Comparison of ENCODE assay signal across 8 mouse cellular contexts in genomic region chr7:3704475-3704874, GRCm38 (mm10). TPM values are rescaled to one million over a fixed set of nuclear protein-coding genes. Genes with fewer than 3 reads are reported as not detected.
DNase-seq lines count a peak whose midpoint lies in the region; ATAC-seq and TF ChIP-seq lines count a peak whose summit lies in the region.

No protein-coding gene starts in this region.

- H3K36me3 ChIP-seq in lung, embryonic 16.5 days (ENCODE audit: control insufficient read depth, insufficient read depth, low read length): peaks cover 33% of the 10 kb centered on the region
- peaks cover 51% of the 10 kb centered on the region for H3K36me3 ChIP-seq in limb, embryonic 13.5 days
- H3K36me3 ChIP-seq in neural tube, embryonic 14.5 days (ENCODE audit: control insufficient read depth, insufficient read depth, low read length): peaks cover 29% of the 10 kb centered on the region

- H3K4me3 ChIP-seq in lung, embryonic 16.5 days (ENCODE audit: low read length): peak overlapping the region; percentile 66
- peak overlapping the region; percentile 83 for H3K4me3 ChIP-seq in embryonic fibroblast, embryonic 13.5 days (ENCODE audit: insufficient read depth, low read length)
- H3K4me3 ChIP-seq in limb, embryonic 13.5 days: peak overlapping the region; percentile 86
- peak overlapping the region; percentile 69 for H3K4me3 ChIP-seq in neural tube, embryonic 14.5 days (ENCODE audit: low read depth, low read length)

- no peak; the same call in none of the 2 replicates for TF ChIP-seq POLR2A in embryonic fibroblast, embryonic 13.5 days (IDR thresholded peaks at IDR 0.05; ENCODE audit: low read depth, low read length)

- TF ChIP-seq CTCF in embryonic fibroblast, embryonic 13.5 days (IDR thresholded peaks at IDR 0.05; ENCODE audit: borderline replicate concordance, insufficient read depth, low read length): no peak

- peak overlapping the region; percentile 92 for H3K4me2 ChIP-seq in lung, embryonic 16.5 days (ENCODE audit: low read depth, low read length)
- peak overlapping the region; percentile 96 for H3K4me2 ChIP-seq in limb, embryonic 13.5 days (replicated peaks)
- H3K4me2 ChIP-seq in neural tube, embryonic 14.5 days (ENCODE audit: low read depth, low read length): peak overlapping the region; percentile 96

- H3K9me3 ChIP-seq in lung, embryonic 16.5 days (ENCODE audit: control insufficient read depth, low read length): no peaks in the 10 kb centered on the region
- H3K9me3 ChIP-seq in limb, embryonic 13.5 days: no peaks in the 10 kb centered on the region
- H3K9me3 ChIP-seq in neural tube, embryonic 14.5 days (ENCODE audit: control insufficient read depth, low read length): no peaks in the 10 kb centered on the region

- no peaks in the 10 kb centered on the region for H3K27me3 ChIP-seq in lung, embryonic 16.5 days (ENCODE audit: control insufficient read depth, insufficient read depth, low read depth, low read length)
- no peaks in the 10 kb centered on the region for H3K27me3 ChIP-seq in limb, embryonic 13.5 days
- H3K27me3 ChIP-seq in neural tube, embryonic 14.5 days (ENCODE audit: control insufficient read depth, insufficient read depth, low read length): no peaks in the 10 kb centered on the region

- WGBS in lung, embryonic 16.5 days: under 1% methylated on average over 20 of the region's 20 CpGs
- under 1% methylated on average over 20 of the region's 20 CpGs for WGBS in limb, embryonic 13.5 days
- WGBS in neural tube, embryonic 14.5 days: 1% methylated on average over 20 of the region's 20 CpGs

- DNase-seq in lung, postnatal 10 days: no peak
- no peak for DNase-seq in urinary bladder, postnatal 25 days (ENCODE audit: low spot score)
- no peak for DNase-seq in spleen, postnatal 4 days (ENCODE audit: low spot score in 2 of 2)
- no peak for DNase-seq in spleen, postnatal 14 days (ENCODE audit: low spot score in 2 of 2)

- peak; percentile 35 for ATAC-seq in lung, embryonic 16.5 days (ENCODE audit: low read depth)
- ATAC-seq in limb, embryonic 13.5 days (ENCODE audit: low FRiP score, low read depth): peak; percentile 35
- ATAC-seq in neural tube, embryonic 14.5 days (ENCODE audit: low read depth): peak; percentile 65

- peak overlapping the region; percentile 94 for H3K27ac ChIP-seq in lung, embryonic 16.5 days (ENCODE audit: low read length)
- H3K27ac ChIP-seq in embryonic fibroblast, embryonic 13.5 days (ENCODE audit: insufficient read depth, low read length): peak overlapping the region; percentile 89
- H3K27ac ChIP-seq in limb, embryonic 13.5 days: peak overlapping the region; percentile 94
- H3K27ac ChIP-seq in neural tube, embryonic 14.5 days (ENCODE audit: low read depth, low read length): peak overlapping the region; percentile 93

- peaks cover 17% of the 10 kb centered on the region for H3K4me1 ChIP-seq in lung, embryonic 16.5 days (replicated peaks; ENCODE audit: control insufficient read depth, insufficient read depth, low read length)
- peaks cover 5% of the 10 kb centered on the region for H3K4me1 ChIP-seq in embryonic fibroblast, embryonic 13.5 days (ENCODE audit: control insufficient read depth, insufficient read depth, low read length)
- H3K4me1 ChIP-seq in limb, embryonic 13.5 days: peaks cover 14% of the 10 kb centered on the region
- H3K4me1 ChIP-seq in neural tube, embryonic 14.5 days (ENCODE audit: control insufficient read depth, insufficient read depth, low read length): peaks cover 20% of the 10 kb centered on the region

- H3K9ac ChIP-seq in lung, embryonic 16.5 days (ENCODE audit: low read length): peak overlapping the region; percentile 72
- peak overlapping the region; percentile 93 for H3K9ac ChIP-seq in limb, embryonic 13.5 days
- peak overlapping the region; percentile 75 for H3K9ac ChIP-seq in neural tube, embryonic 14.5 days (replicated peaks; ENCODE audit: low read depth, low read length)

RNA-seq across cellular contexts. Expression of gene Rps9, which starts 0.7 kb away (rescaled TPM):
- polyA plus RNA-seq in lung, embryonic 16.5 days (2015; fragmentation: Nextera tagmentation; extraction: Ambion mirVana): 1,423 and 1,469 TPM in 2 replicates
- polyA plus RNA-seq in embryonic fibroblast, embryonic 13.5 days (2011; ENCODE audit: insufficient read length, low read depth, missing spikeins): 1,255 and 1,395 TPM in 2 replicates
- polyA plus RNA-seq in limb, embryonic 13.5 days (2015; fragmentation: Nextera tagmentation; extraction: Ambion mirVana): 1,498 and 1,524 TPM in 2 replicates
- polyA plus RNA-seq in neural tube, embryonic 14.5 days (2014; fragmentation: Nextera tagmentation; extraction: Ambion mirVana): 703 and 810 TPM in 2 replicates

RNA-seq across cellular contexts. Expression of gene Mboat7, which starts 11.2 kb away (rescaled TPM):
- 47.0 and 51.3 TPM in 2 replicates for polyA plus RNA-seq in lung, embryonic 16.5 days (2015; fragmentation: Nextera tagmentation; extraction: Ambion mirVana)
- polyA plus RNA-seq in embryonic fibroblast, embryonic 13.5 days (2011; ENCODE audit: insufficient read length, low read depth, missing spikeins): 82.2 and 94.6 TPM in 2 replicates
- polyA plus RNA-seq in limb, embryonic 13.5 days (2015; fragmentation: Nextera tagmentation; extraction: Ambion mirVana): 64.4 and 67.6 TPM in 2 replicates
- polyA plus RNA-seq in neural tube, embryonic 14.5 days (2014; fragmentation: Nextera tagmentation; extraction: Ambion mirVana): 74.9 and 76.4 TPM in 2 replicates

RNA-seq across cellular contexts. Expression of gene Tsen34, which starts 11.8 kb away (rescaled TPM):
- polyA plus RNA-seq in lung, embryonic 16.5 days (2015; fragmentation: Nextera tagmentation; extraction: Ambion mirVana): 258 and 270 TPM in 2 replicates
- polyA plus RNA-seq in embryonic fibroblast, embryonic 13.5 days (2011; ENCODE audit: insufficient read length, low read depth, missing spikeins): 81.5 and 85.6 TPM in 2 replicates
- polyA plus RNA-seq in limb, embryonic 13.5 days (2015; fragmentation: Nextera tagmentation; extraction: Ambion mirVana): 268 and 271 TPM in 2 replicates
- polyA plus RNA-seq in neural tube, embryonic 14.5 days (2014; fragmentation: Nextera tagmentation; extraction: Ambion mirVana): 255 and 265 TPM in 2 replicates

RNA-seq across cellular contexts. Expression of gene Pirb, which starts 15.7 kb away (rescaled TPM):
- polyA plus RNA-seq in lung, embryonic 16.5 days (2015; fragmentation: Nextera tagmentation; extraction: Ambion mirVana): 1.3 and 1.6 TPM in 2 replicates
- polyA plus RNA-seq in embryonic fibroblast, embryonic 13.5 days (2011; ENCODE audit: insufficient read length, low read depth, missing spikeins): 0.79 TPM in 1 of 2 replicates, not detected in the other
- 0.37 and 0.46 TPM in 2 replicates for polyA plus RNA-seq in limb, embryonic 13.5 days (2015; fragmentation: Nextera tagmentation; extraction: Ambion mirVana)
- polyA plus RNA-seq in neural tube, embryonic 14.5 days (2014; fragmentation: Nextera tagmentation; extraction: Ambion mirVana): 0.12 and 0.35 TPM in 2 replicates

RNA-seq across cellular contexts. Expression of gene Tmc4, which starts 27.1 kb away (rescaled TPM):
- 33.8 and 41.3 TPM in 2 replicates for polyA plus RNA-seq in lung, embryonic 16.5 days (2015; fragmentation: Nextera tagmentation; extraction: Ambion mirVana)
- polyA plus RNA-seq in embryonic fibroblast, embryonic 13.5 days (2011; ENCODE audit: insufficient read length, low read depth, missing spikeins): 10.5 and 10.7 TPM in 2 replicates
- polyA plus RNA-seq in limb, embryonic 13.5 days (2015; fragmentation: Nextera tagmentation; extraction: Ambion mirVana): 5.7 and 6.2 TPM in 2 replicates
- 4.1 and 6.2 TPM in 2 replicates for polyA plus RNA-seq in neural tube, embryonic 14.5 days (2014; fragmentation: Nextera tagmentation; extraction: Ambion mirVana)
